18 mouse cellular contexts compared by ENCODE assay signal in genomic region chr5:37332066-37332465, GRCm38 (mm10). TPM values are rescaled to one million over a fixed set of nuclear protein-coding genes. Genes with fewer than 3 reads are reported as not detected.
"Had no signal": no experiment of that assay in that cellular context is flagged by ENCODE, and none has a peak within 500 bp of the region (broad histone marks: within the 10 kb centered on the region; RNA-seq: fewer than 3 reads in every experiment).

No protein-coding gene starts in this region.

- H3K27ac ChIP-seq: intestine, embryonic 15.5 days; limb, embryonic 13.5 days; liver, embryonic 14.5 days; midbrain, embryonic 15.5 days; neural tube, embryonic 12.5 days had no signal

- H3K4me3 ChIP-seq: intestine, embryonic 15.5 days; limb, embryonic 13.5 days; midbrain, embryonic 15.5 days; neural tube, embryonic 12.5 days had no signal

- H3K27me3 ChIP-seq: intestine, embryonic 15.5 days; limb, embryonic 13.5 days; midbrain, embryonic 15.5 days had no signal

- DNase-seq: layer of hippocampus, adult 9-11 months; left cerebral cortex, postnatal 4 days; lung, adult 18-20 months; lung, postnatal 36 days; retina, postnatal 1 day; right cerebral cortex, postnatal 4 days; spleen, adult 18-20 months; thymus, adult 2 months; thymus, postnatal 25 days had no signal

- H3K4me2 ChIP-seq: intestine, embryonic 15.5 days; limb, embryonic 13.5 days; midbrain, embryonic 11.5 days; midbrain, embryonic 15.5 days; neural tube, embryonic 12.5 days had no signal

- H3K9ac ChIP-seq: intestine, embryonic 15.5 days; limb, embryonic 13.5 days; liver, embryonic 14.5 days; midbrain, embryonic 15.5 days; neural tube, embryonic 12.5 days had no signal

- H3K36me3 ChIP-seq: intestine, embryonic 15.5 days; midbrain, embryonic 15.5 days had no signal

- H3K9me3 ChIP-seq: intestine, embryonic 15.5 days; limb, embryonic 13.5 days; midbrain, embryonic 15.5 days; neural tube, embryonic 12.5 days had no signal

- ATAC-seq: intestine, embryonic 15.5 days; midbrain, embryonic 15.5 days had no signal

RNA-seq across cellular contexts. Expression of gene Evc, which starts 4.6 kb away (rescaled TPM):
- total RNA-seq: megakaryocyte, adult 5-6 weeks; neutrophil, adult 5-6 weeks had no signal

RNA-seq across cellular contexts. Expression of gene Evc2, which starts 6.2 kb away (rescaled TPM):
- total RNA-seq: megakaryocyte, adult 5-6 weeks; monocyte, adult 5-6 weeks; neutrophil, adult 5-6 weeks had no signal
